Mouse (Mus musculus) liver, adult 2 months (tissue): ENCODE data around the gene Erp44.

Experiments used
- CTCF ChIP-seq: fragments of 200-500 bp; IDR thresholded peaks from 2 replicates; pipeline ENCODE4 v1.5.1; 2011; ENCODE audit warnings: low read depth, low read length, control low read depth
- POLR2A ChIP-seq: fragments of 200-500 bp; IDR thresholded peaks from 2 replicates; pipeline ENCODE4 v1.6.1; 2011; ENCODE audit warnings: low read length, control low read depth; ENCODE audit not compliant: insufficient read depth; ENCODE audit errors: extremely low read depth

DNA sequence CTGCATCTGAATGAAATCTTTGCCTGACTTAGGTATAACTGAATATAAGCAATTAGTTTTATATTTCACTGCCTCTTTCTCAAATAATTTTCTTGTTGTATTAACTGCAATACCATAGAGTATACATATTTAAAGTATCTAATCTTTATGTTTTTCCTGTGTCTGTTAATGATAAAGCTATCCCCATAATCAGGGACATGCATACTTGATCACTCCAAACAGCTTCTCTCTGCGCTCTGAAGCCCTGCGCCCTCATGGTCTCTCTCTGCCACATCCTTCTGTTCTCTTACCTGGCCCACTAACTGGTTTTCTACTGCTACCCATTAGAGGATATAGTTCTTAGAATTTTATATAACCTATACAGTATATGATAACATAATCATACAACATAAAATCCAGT, 129.9 kb downstream of the Erp44 start:
- TF ChIP-seq CTCF (no peak), POLR2A (no peak)
